Mouse (Mus musculus) heart, embryonic 15.5 days (tissue): ENCODE data around the gene Dgcr8. TPM values are rescaled to one million over a fixed set of nuclear protein-coding genes. Genes with fewer than 3 reads are reported as not detected.

ENCODE experiments used
- ATAC-seq: fragments of 200-750 bp; cut with Nextera tagmentation; replicated peaks from 2 replicates; pipeline ENCODE4 v1.8.0; 2017; ENCODE audit warnings: low read depth, moderate TSS enrichment; ENCODE audit not compliant: insufficient number of reproducible peaks, insufficient read depth, low FRiP score
- H3K27ac ChIP-seq: fragments of 300-500 bp; sonication (generic); 2 replicates; pipeline ENCODE4 v1.5.1; 2015; ENCODE audit warnings: mild to moderate bottlenecking, inconsistent platforms
- H3K27me3 ChIP-seq: fragments of 300-500 bp; sonication (generic); 2 replicates; pipeline ENCODE4 v1.6.1; 2015; ENCODE audit warnings: inconsistent platforms
- H3K36me3 ChIP-seq: fragments of 300-500 bp; sonication (generic); 2 replicates; pipeline ENCODE4 v1.6.1; 2015; ENCODE audit warnings: mild to moderate bottlenecking, inconsistent platforms
- H3K4me1 ChIP-seq: fragments of 300-500 bp; sonication (generic); replicated peaks from 2 replicates; pipeline ENCODE4 v1.6.1; 2015; ENCODE audit warnings: inconsistent platforms
- H3K4me2 ChIP-seq: fragments of 300-500 bp; sonication (generic); 2 replicates; pipeline ENCODE4 v1.6.1; 2015; ENCODE audit warnings: inconsistent platforms, mild to moderate bottlenecking, moderate library complexity
- H3K4me3 ChIP-seq: fragments of 300-500 bp; sonication (generic); 2 replicates; pipeline ENCODE4 v1.5.1; 2015; ENCODE audit warnings: mild to moderate bottlenecking, inconsistent platforms
- H3K9ac ChIP-seq: fragments of 300-500 bp; sonication (generic); 2 replicates; pipeline ENCODE4 v1.6.1; 2015; ENCODE audit warnings: mild to moderate bottlenecking, inconsistent platforms
- H3K9me3 ChIP-seq: fragments of 300-500 bp; sonication (generic); replicated peaks from 2 replicates; pipeline ENCODE4 v1.6.1; 2016; ENCODE audit warnings: inconsistent platforms
- WGBS: fragments of 180-500 bp; shearing (Covaris S2); methylation state at CpG from one replicate; pipeline ENCODE4 v1.1.7; 2015; ENCODE audit warnings: mixed read lengths; 5-methylcytosine and 5-hydroxymethylcytosine counted together
- polyA plus RNA-seq: library from polyadenylated mRNA; unstranded; fragments of >200 nt; fragmentation: Nextera tagmentation; extraction: Ambion mirVana; gene quantifications from 2 replicates; pipeline ENCODE4 v1.2.1, GENCODE M21; 2015

The Dgcr8 gene
- polyA plus RNA-seq, 1 experiment from 2014 or later = 15.8 TPM

GRCm38 (mm10) chr16:18249364-18249967 lies 39.6 kb downstream of the Dgcr8 start:
- WGBS = 3% methylated on average over 27 of the region's 27 CpGs
- Histone ChIP-seq H3K9me3 (no peaks in the 10 kb centered on the region), H3K36me3 (peaks cover 61% of the 10 kb centered on the region), H3K9ac (peak overlapping the region; percentile 86), H3K4me1 (peaks cover 34% of the 10 kb centered on the region), H3K4me2 (peak overlapping the region; percentile 89), H3K4me3 (peak overlapping the region; percentile 96), H3K27me3 (no peaks in the 10 kb centered on the region), H3K27ac (peak overlapping the region; percentile 93)
- ATAC-seq = peak; percentile 12

- Histone ChIP-seq H3K27me3 (no peaks in the 10 kb centered on the region), H3K9me3 (no peaks in the 10 kb centered on the region), H3K9ac (peak within 1 kb of the TSS; percentile 90), H3K27ac (peak within 1 kb of the TSS; percentile 93), H3K4me1 (peaks cover 34% of the 10 kb centered on the region), H3K4me3 (peak within 1 kb of the TSS; percentile 96), H3K4me2 (peak within 1 kb of the TSS; percentile 89), H3K36me3 (peaks cover 61% of the 10 kb centered on the region)
- WGBS = under 1% methylated on average over 102 of the region's 102 CpGs
- peak; percentile 94 for ATAC-seq
Measured at GRCm38 (mm10) chr16:18248433-18249363, 40.3 kb downstream of the Dgcr8 start, which contains the start of the genes Trmt2a and Ranbp1. Gene Trmt2a, plus strand, starts transcription at chr16:18248679. Gene Ranbp1, minus strand, starts transcription at chr16:18248732.

- Histone ChIP-seq H3K9me3 (no peaks in the 10 kb centered on the region), H3K27ac (peak overlapping the region; percentile 93), H3K36me3 (peaks cover 61% of the 10 kb centered on the region), H3K27me3 (no peaks in the 10 kb centered on the region), H3K4me2 (peak overlapping the region; percentile 89), H3K4me1 (peaks cover 34% of the 10 kb centered on the region), H3K9ac (peak overlapping the region; percentile 90), H3K4me3 (peak overlapping the region; percentile 96)
- WGBS = under 1% methylated on average over 33 of the region's 33 CpGs
- peak; percentile 6; the same call in 1 of the 2 replicates for ATAC-seq
Measured at GRCm38 (mm10) chr16:18247521-18248399, 41.3 kb downstream of the Dgcr8 start.

- H3K36me3 ChIP-seq = peaks cover 80% of the 10 kb centered on the region
- no peaks in the 10 kb centered on the region for H3K9me3 ChIP-seq
- no peak overlapping the region for H3K27ac ChIP-seq
- no peak overlapping the region for H3K9ac ChIP-seq
- H3K4me1 ChIP-seq = peaks cover 2% of the 10 kb centered on the region
- H3K4me2 ChIP-seq = no peak overlapping the region
- 89% methylated on average over 10 of the region's 10 CpGs for WGBS
- no peak overlapping the region for H3K4me3 ChIP-seq
- no peak for ATAC-seq
- no peaks in the 10 kb centered on the region for H3K27me3 ChIP-seq
Measured at GRCm38 (mm10) chr16:18241581-18241980, 47.5 kb downstream of the Dgcr8 start.

- ATAC-seq = no peak
- Histone ChIP-seq H3K27me3 (no peaks in the 10 kb centered on the region), H3K27ac (peak overlapping the region; percentile 15), H3K36me3 (peaks cover 37% of the 10 kb centered on the region), H3K4me1 (peaks cover 33% of the 10 kb centered on the region), H3K4me3 (no peak overlapping the region), H3K9me3 (no peaks in the 10 kb centered on the region), H3K4me2 (peak overlapping the region; percentile 77), H3K9ac (0 out of 2 replicates have a peak overlapping the region, but pooled peaks have one; percentile 14)
- 74% methylated on average over 7 of the region's 7 CpGs for WGBS
Measured at GRCm38 (mm10) chr16:18236676-18237501, 52.2 kb downstream of the Dgcr8 start.

GRCm38 (mm10) chr16:18235389-18236065 lies 53.5 kb downstream of the Dgcr8 start:
- H3K4me1 ChIP-seq = peaks cover 46% of the 10 kb centered on the region
- no peaks in the 10 kb centered on the region for H3K27me3 ChIP-seq
- ATAC-seq = peak; percentile 59
- peak overlapping the region; percentile 77 for H3K4me2 ChIP-seq
- peaks cover 23% of the 10 kb centered on the region for H3K36me3 ChIP-seq
- peak overlapping the region; percentile 82 for H3K4me3 ChIP-seq
- peak overlapping the region; percentile 90 for H3K9ac ChIP-seq
- no peaks in the 10 kb centered on the region for H3K9me3 ChIP-seq
- 3% methylated on average over 19 of the region's 19 CpGs for WGBS
- peak overlapping the region; percentile 94 for H3K27ac ChIP-seq

GRCm38 (mm10) chr16:18234671-18235388 lies 54.2 kb downstream of the Dgcr8 start, which contains the start of gene Zdhhc8:
Gene Zdhhc8, minus strand, starts transcription at chr16:18235136.
- Histone ChIP-seq H3K9ac (peak within 1 kb of the TSS; percentile 90), H3K4me2 (peak within 1 kb of the TSS; percentile 77), H3K27ac (peak within 1 kb of the TSS; percentile 94), H3K4me3 (peak within 1 kb of the TSS; percentile 82), H3K36me3 (peaks cover 16% of the 10 kb centered on the region), H3K27me3 (no peaks in the 10 kb centered on the region), H3K9me3 (no peaks in the 10 kb centered on the region), H3K4me1 (peaks cover 53% of the 10 kb centered on the region)
- under 1% methylated on average over 75 of the region's 79 CpGs for WGBS
- ATAC-seq = peak; percentile 80

GRCm38 (mm10) chr16:18233919-18234670 lies 55.0 kb downstream of the Dgcr8 start:
- Histone ChIP-seq H3K9ac (peak overlapping the region; percentile 90), H3K4me1 (peaks cover 60% of the 10 kb centered on the region), H3K27ac (peak overlapping the region; percentile 94), H3K27me3 (no peaks in the 10 kb centered on the region), H3K36me3 (peaks cover 11% of the 10 kb centered on the region), H3K9me3 (no peaks in the 10 kb centered on the region), H3K4me2 (peak overlapping the region; percentile 77), H3K4me3 (peak overlapping the region; percentile 82)
- ATAC-seq = no peak
- whole genome bisulfite sequencing = 11% methylated on average over 13 of the region's 13 CpGs

GRCm38 (mm10) chr16:18233451-18233850 lies 55.6 kb downstream of the Dgcr8 start:
- Histone ChIP-seq H3K4me1 (peaks cover 67% of the 10 kb centered on the region), H3K4me3 (peak overlapping the region; percentile 82), H3K9me3 (no peaks in the 10 kb centered on the region), H3K27ac (peak overlapping the region; percentile 94; the same call in 1 of the 2 replicates), H3K4me2 (peak overlapping the region; percentile 77), H3K9ac (0 out of 2 replicates have a peak overlapping the region, but pooled peaks have one; percentile 90), H3K36me3 (peaks cover 6% of the 10 kb centered on the region; the same call in 1 of the 2 replicates), H3K27me3 (no peaks in the 10 kb centered on the region)
- 29% methylated on average over 1 of the region's 1 CpGs for WGBS
- ATAC-seq = no peak
